Comparison of ENCODE assay signal across 15 mouse cellular contexts in genomic region chr1:168964467-168964904, GRCm38 (mm10).
DNase-seq lines count a peak whose midpoint lies in the region; ATAC-seq lines count a peak whose summit lies in the region.
"Had no signal": no experiment of that assay in that cellular context is flagged by ENCODE, and none has a peak within 500 bp of the region (broad histone marks: within the 10 kb centered on the region; RNA-seq: fewer than 3 reads in every experiment).

No protein-coding gene starts in this region.

- H3K27ac ChIP-seq in embryonic facial prominence, embryonic 14.5 days (replicated peaks; ENCODE audit: low read depth, low read length), result no peak overlapping the region
- no peak overlapping the region for H3K27ac ChIP-seq in hindbrain, embryonic 16.5 days (ENCODE audit: low read depth, low read length)
- peak overlapping the region; percentile 45 for H3K27ac ChIP-seq in midbrain, embryonic 16.5 days (ENCODE audit: low read length)
- H3K27ac ChIP-seq: intestine, embryonic 15.5 days; layer of hippocampus, adult 2 months had no signal

- peak; percentile 86 for ATAC-seq in embryonic facial prominence, embryonic 14.5 days (ENCODE audit: low read depth)
- peak; percentile 65; the same call in 1 of the 2 replicates for ATAC-seq in hindbrain, embryonic 16.5 days
- peak; percentile 84 for ATAC-seq in midbrain, embryonic 16.5 days
- ATAC-seq: intestine, embryonic 15.5 days had no signal

- no peaks in the 10 kb centered on the region for H3K36me3 ChIP-seq in embryonic facial prominence, embryonic 14.5 days (ENCODE audit: control insufficient read depth, insufficient read depth, low read length)
- H3K36me3 ChIP-seq in hindbrain, embryonic 16.5 days (ENCODE audit: control insufficient read depth, insufficient read depth, low read length), result no peaks in the 10 kb centered on the region
- no peaks in the 10 kb centered on the region for H3K36me3 ChIP-seq in midbrain, embryonic 16.5 days (ENCODE audit: control insufficient read depth, insufficient read depth, low read length)
- H3K36me3 ChIP-seq: intestine, embryonic 15.5 days had no signal

- no peaks in the 10 kb centered on the region for H3K9me3 ChIP-seq in embryonic facial prominence, embryonic 14.5 days (ENCODE audit: control insufficient read depth, low read length)
- no peaks in the 10 kb centered on the region for H3K9me3 ChIP-seq in hindbrain, embryonic 16.5 days (ENCODE audit: control insufficient read depth, low read length)
- no peaks in the 10 kb centered on the region for H3K9me3 ChIP-seq in midbrain, embryonic 16.5 days (replicated peaks; ENCODE audit: control insufficient read depth, low read length, poor library complexity, severe bottlenecking)
- H3K9me3 ChIP-seq: intestine, embryonic 15.5 days had no signal

- H3K9ac ChIP-seq in embryonic facial prominence, embryonic 14.5 days (ENCODE audit: low read depth, low read length), result no peak overlapping the region
- no peak overlapping the region for H3K9ac ChIP-seq in hindbrain, embryonic 16.5 days (ENCODE audit: low read depth, low read length)
- no peak overlapping the region for H3K9ac ChIP-seq in midbrain, embryonic 16.5 days (ENCODE audit: low read depth, low read length)
- H3K9ac ChIP-seq: intestine, embryonic 15.5 days had no signal

- 14% methylated on average over 6 of the region's 6 CpGs for whole genome bisulfite sequencing in embryonic facial prominence, embryonic 14.5 days
- 17% methylated on average over 6 of the region's 6 CpGs for WGBS in hindbrain, embryonic 16.5 days
- 14% methylated on average over 6 of the region's 6 CpGs for WGBS in midbrain, embryonic 16.5 days

- H3K4me3 ChIP-seq in embryonic facial prominence, embryonic 14.5 days (ENCODE audit: low read depth, low read length), result no peak overlapping the region
- no peak overlapping the region for H3K4me3 ChIP-seq in hindbrain, embryonic 16.5 days (ENCODE audit: low read length)
- H3K4me3 ChIP-seq in midbrain, embryonic 16.5 days (ENCODE audit: low read depth, low read length), result no peak overlapping the region
- H3K4me3 ChIP-seq: intestine, embryonic 15.5 days; layer of hippocampus, adult 2 months had no signal

- H3K27me3 ChIP-seq in embryonic facial prominence, embryonic 14.5 days (replicated peaks; ENCODE audit: control insufficient read depth, insufficient read depth, low read length), result no peaks in the 10 kb centered on the region
- H3K27me3 ChIP-seq in hindbrain, embryonic 16.5 days (replicated peaks; ENCODE audit: control insufficient read depth, insufficient read depth, low read length), result no peaks in the 10 kb centered on the region
- H3K27me3 ChIP-seq in midbrain, embryonic 16.5 days (ENCODE audit: control insufficient read depth, insufficient read depth, low read depth, low read length), result no peaks in the 10 kb centered on the region
- H3K27me3 ChIP-seq: intestine, embryonic 15.5 days had no signal

- DNase-seq in embryo, embryonic 10.5 days (ENCODE audit: low spot score), result peak; percentile 78
- DNase-seq in embryonic facial prominence, embryonic 14.5 days (ENCODE audit: low spot score), result peak; percentile 63
- no peak for DNase-seq in lung, adult 18-20 months
- DNase-seq in thymus, postnatal 14 days, result no peak
- DNase-seq in kidney, postnatal 4 days, result no peak
- no peak for DNase-seq in thymus, postnatal 0 days (ENCODE audit: low spot score)
- DNase-seq: cerebellum, adult 11-12 months; liver; lung, postnatal 14 days; thymus, postnatal 25 days had no signal

- peaks cover 6% of the 10 kb centered on the region; the same call in 1 of the 2 replicates for H3K4me1 ChIP-seq in embryonic facial prominence, embryonic 14.5 days (ENCODE audit: control insufficient read depth, insufficient read depth, low read length)
- H3K4me1 ChIP-seq in hindbrain, embryonic 16.5 days (ENCODE audit: control insufficient read depth, insufficient read depth, low read depth, low read length), result peaks cover 4% of the 10 kb centered on the region
- H3K4me1 ChIP-seq in midbrain, embryonic 16.5 days (ENCODE audit: control insufficient read depth, insufficient read depth, low read length), result peaks cover 14% of the 10 kb centered on the region
- H3K4me1 ChIP-seq: intestine, embryonic 15.5 days had no signal

- no peak overlapping the region; the same call in 1 of the 2 replicates for H3K4me2 ChIP-seq in embryonic facial prominence, embryonic 14.5 days (ENCODE audit: low read depth, low read length)
- H3K4me2 ChIP-seq in hindbrain, embryonic 16.5 days (ENCODE audit: low read length), result no peak overlapping the region
- no peak overlapping the region for H3K4me2 ChIP-seq in midbrain, embryonic 16.5 days (ENCODE audit: low read length)
- H3K4me2 ChIP-seq: heart, embryonic 11.5 days; intestine, embryonic 15.5 days had no signal

Comparison
In these comparisons a context has a peak if more than half of its experiments do, and no peak if none do; other contexts are left out.
1. DNase-seq: peak in embryo, embryonic 10.5 days (single experiment) and embryonic facial prominence, embryonic 14.5 days (single experiment); none in lung, adult 18-20 months (0 of 2), thymus, postnatal 14 days (single experiment), kidney, postnatal 4 days (0 of 2) and thymus, postnatal 0 days (single experiment).
2. Peak in every context shown above with its lines, with median percentiles within 50 percentile points of each other: ATAC-seq.